In genomic region chr8:120898008-120898407, GRCm38 (mm10) we compare ENCODE assay signal across 9 mouse cellular contexts.
DNase-seq lines count a peak whose midpoint lies in the region; ATAC-seq and TF ChIP-seq lines count a peak whose summit lies in the region.
"Had no signal": no experiment of that assay in that cellular context is flagged by ENCODE, and none has a peak within 500 bp of the region (broad histone marks: within the 10 kb centered on the region; RNA-seq: fewer than 3 reads in every experiment).

No protein-coding gene starts in this region.

- H3K4me2 ChIP-seq in intestine, embryonic 15.5 days (replicated peaks): no peak overlapping the region
- H3K4me2 ChIP-seq: heart, embryonic 13.5 days had no signal

- H3K27me3 ChIP-seq in cerebellum, adult 2 months (ENCODE audit: control insufficient read depth, insufficient read depth, low read length): peaks cover 2% of the 10 kb centered on the region; the same call in 1 of the 2 replicates
- H3K27me3 ChIP-seq in intestine, embryonic 15.5 days (replicated peaks): peaks cover 29% of the 10 kb centered on the region

- no peak for TF ChIP-seq POLR2A in cerebellum, adult 2 months (IDR thresholded peaks at IDR 0.05; ENCODE audit: borderline replicate concordance, insufficient read depth, low read length)
- TF ChIP-seq POLR2A in lung, adult 2 months (IDR thresholded peaks at IDR 0.05; ENCODE audit: borderline replicate concordance, extremely low read depth, low read depth, low read length): no peak

- no peak for DNase-seq in cerebellum, adult 2 months
- no peak for DNase-seq in cerebellum, adult 9-11 months
- DNase-seq in lung, adult 2 months: peak; percentile 28
- DNase-seq in lung, postnatal 25 days (ENCODE audit: low spot score): no peak
- peak; percentile 8 for DNase-seq in c-Kit-negative CD71-positive TER-119-positive erythroid progenitor cells, embryonic 14.5 days (ENCODE audit: low read depth, low spot score)
- DNase-seq in thymus, postnatal 36 days: peak; percentile 40 to 50

- no peak overlapping the region for H3K27ac ChIP-seq in cerebellum, adult 2 months (ENCODE audit: insufficient read depth, low read length)
- H3K27ac ChIP-seq in intestine, embryonic 15.5 days: peak overlapping the region; percentile 84

- H3K36me3 ChIP-seq in intestine, embryonic 15.5 days: no peaks in the 10 kb centered on the region
- H3K36me3 ChIP-seq: heart, embryonic 13.5 days had no signal

- H3K9ac ChIP-seq in intestine, embryonic 15.5 days: no peak overlapping the region
- H3K9ac ChIP-seq: heart, embryonic 13.5 days had no signal

- ATAC-seq in intestine, embryonic 15.5 days: no peak
- ATAC-seq in megakaryocyte-erythroid progenitor cell, adult 5-6 weeks (replicated peaks; ENCODE audit: low FRiP score, low TSS enrichment, poor library complexity, severe bottlenecking): peak; percentile 71; the same call in 1 of the 2 replicates

- no peaks in the 10 kb centered on the region; the same call in 1 of the 2 replicates for H3K4me1 ChIP-seq in cerebellum, adult 2 months (ENCODE audit: control insufficient read depth, insufficient read depth, low read length)
- H3K4me1 ChIP-seq in lung, adult 2 months (ENCODE audit: control insufficient read depth, insufficient read depth, low read length): peaks cover 5% of the 10 kb centered on the region; the same call in 1 of the 2 replicates
- H3K4me1 ChIP-seq in intestine, embryonic 15.5 days (replicated peaks): peaks cover 47% of the 10 kb centered on the region

- WGBS in cerebellum, adult 2 months: 45% methylated on average over 4 of the region's 4 CpGs
- 50% methylated on average over 4 of the region's 4 CpGs for WGBS in lung, adult 2 months
- 56% methylated on average over 4 of the region's 4 CpGs for WGBS in intestine, embryonic 15.5 days

- TF ChIP-seq CTCF in cerebellum, adult 2 months (IDR thresholded peaks at IDR 0.05; ENCODE audit: borderline replicate concordance, insufficient read depth, low read depth, low read length): peak; percentile 43; the same call in 1 of the 2 replicates
- TF ChIP-seq CTCF in lung, adult 2 months (IDR thresholded peaks at IDR 0.05; ENCODE audit: insufficient read depth, low read length): peak; percentile 70

- H3K9me3 ChIP-seq in intestine, embryonic 15.5 days: no peaks in the 10 kb centered on the region

- H3K4me3 ChIP-seq in cerebellum, adult 2 months (replicated peaks; ENCODE audit: insufficient read depth, low read depth, low read length): no peak overlapping the region
- H3K4me3 ChIP-seq in lung, adult 2 months (replicated peaks; ENCODE audit: extremely low read depth, low read depth, low read length): no peak overlapping the region
- no peak overlapping the region for H3K4me3 ChIP-seq in intestine, embryonic 15.5 days (replicated peaks)
- H3K4me3 ChIP-seq: heart, embryonic 13.5 days had no signal

Comparison
In these comparisons a context has a peak if more than half of its experiments do, and no peak if none do; other contexts are left out.
1. DNase-seq: peak in lung, adult 2 months (single experiment), c-Kit-negative CD71-positive TER-119-positive erythroid progenitor cells, embryonic 14.5 days (single experiment) and thymus, postnatal 36 days (2 of 2); none in cerebellum, adult 2 months (0 of 2), cerebellum, adult 9-11 months (single experiment) and lung, postnatal 25 days (single experiment).